Comparison of ENCODE assay signal across 8 mouse cellular contexts in genomic region chr15:96286015-96286934, GRCm38 (mm10). TPM values are rescaled to one million over a fixed set of nuclear protein-coding genes. Genes with fewer than 3 reads are reported as not detected.
A peak's percentile ranks its signal among the peaks of the same experiment; 100 is the strongest.
DNase-seq lines count a peak whose midpoint lies in the region; ATAC-seq and TF ChIP-seq lines count a peak whose summit lies in the region.

No protein-coding gene starts in this region.

- peak; percentile 72 for ATAC-seq in activated CD4-positive, CD25-positive, alpha-beta regulatory T cell, adult 4 months

- peak; percentile 37; the same call in 1 of the 2 replicates for TF ChIP-seq POLR2A in cortical plate, adult 2 months (IDR thresholded peaks at IDR 0.05; ENCODE audit: extremely low read depth, insufficient read depth, low read length)

- no peaks in the 10 kb centered on the region for H3K27me3 ChIP-seq in megakaryocyte, embryonic 14.5 days (replicated peaks)

- peaks cover 27% of the 10 kb centered on the region for H3K36me3 ChIP-seq in megakaryocyte, embryonic 14.5 days (replicated peaks; ENCODE audit: low read length)

- DNase-seq in gastrocnemius, adult 8-10 months (ENCODE audit: low spot score in 2 of 2), result peak; percentile 91
- peak; percentile 91 for DNase-seq in induced T-regulatory cell, adult 2 months (ENCODE audit: low read depth)
- DNase-seq in left cerebral cortex, adult 9 months (ENCODE audit: low spot score in 2 of 2), result peak; percentile 77 to 94
- peak; percentile 90 to 92 for DNase-seq in right cerebral cortex, adult 2 months (ENCODE audit: low spot score in 2 of 2)
- peak; percentile 77 for DNase-seq in urinary bladder, postnatal 10 days (ENCODE audit: low spot score)

- no peaks in the 10 kb centered on the region for H3K9me3 ChIP-seq in megakaryocyte, embryonic 14.5 days

- H3K27ac ChIP-seq in cortical plate, adult 2 months (ENCODE audit: insufficient read depth, low read length), result peak overlapping the region; percentile 100

- peaks cover 7% of the 10 kb centered on the region; the same call in 1 of the 2 replicates for H3K4me1 ChIP-seq in cortical plate, adult 2 months (ENCODE audit: control insufficient read depth, insufficient read depth, low read length)
- peaks cover 34% of the 10 kb centered on the region for H3K4me1 ChIP-seq in megakaryocyte, embryonic 14.5 days

- no peak for TF ChIP-seq CTCF in cortical plate, adult 2 months (IDR thresholded peaks at IDR 0.05; ENCODE audit: extremely low read depth, insufficient read depth, low read length)

- H3K4me3 ChIP-seq in cortical plate, adult 2 months (ENCODE audit: insufficient read depth, low read length), result peak overlapping the region; percentile 67
- H3K4me3 ChIP-seq in megakaryocyte, embryonic 14.5 days (replicated peaks), result peak overlapping the region; percentile 93

RNA-seq across cellular contexts. Expression of gene Arid2, which starts 1.0 kb away (rescaled TPM):
- polyA plus RNA-seq in activated CD4-positive, CD25-positive, alpha-beta regulatory T cell, adult 4 months (2017; shearing (Covaris generic)), result 10 to 100 TPM; 16.6 to 21.0 TPM
- 13.2 and 13.3 TPM in 2 replicates for polyA plus RNA-seq in cortical plate, adult 2 months (2012; rRNA removed)
- 10 to 100 TPM; 10.2 to 12.0 (median 11.2) TPM for total RNA-seq in gastrocnemius, adult 8-10 months (2022)
- 4.4 and 5.9 TPM in 2 replicates for polyA plus RNA-seq in megakaryocyte, embryonic 14.5 days (2012; ENCODE audit: insufficient read depth, low replicate concordance)

Comparison
In these comparisons a context has a peak if more than half of its experiments do, and no peak if none do; other contexts are left out.
1. Peak in every context shown above with its lines: DNase-seq, ATAC-seq, H3K4me3 ChIP-seq and H3K27ac ChIP-seq.